Mouse (Mus musculus) bone marrow macrophage, adult 2 months (primary cell): ENCODE measurements around the gene Nphp4.

Experiments
- CTCF ChIP-seq: IDR thresholded peaks from 2 replicates; pipeline ENCODE4 v1.5.1; 2012; ENCODE audit warnings: low read depth, mild to moderate bottlenecking, low read length, moderate library complexity
- POLR2A ChIP-seq: IDR thresholded peaks from 2 replicates; pipeline ENCODE4 v1.6.1; 2012; ENCODE audit warnings: mild to moderate bottlenecking, low read depth, low read length, borderline replicate concordance

- TF ChIP-seq CTCF: no peak
- no peak for TF ChIP-seq POLR2A
Measured at GRCm38 (mm10) chr4:152476427-152477023, at the start of gene Nphp4.
